Mouse (Mus musculus): ENCODE measurements around the gene Rims1.

Gene Rims1

DNA sequence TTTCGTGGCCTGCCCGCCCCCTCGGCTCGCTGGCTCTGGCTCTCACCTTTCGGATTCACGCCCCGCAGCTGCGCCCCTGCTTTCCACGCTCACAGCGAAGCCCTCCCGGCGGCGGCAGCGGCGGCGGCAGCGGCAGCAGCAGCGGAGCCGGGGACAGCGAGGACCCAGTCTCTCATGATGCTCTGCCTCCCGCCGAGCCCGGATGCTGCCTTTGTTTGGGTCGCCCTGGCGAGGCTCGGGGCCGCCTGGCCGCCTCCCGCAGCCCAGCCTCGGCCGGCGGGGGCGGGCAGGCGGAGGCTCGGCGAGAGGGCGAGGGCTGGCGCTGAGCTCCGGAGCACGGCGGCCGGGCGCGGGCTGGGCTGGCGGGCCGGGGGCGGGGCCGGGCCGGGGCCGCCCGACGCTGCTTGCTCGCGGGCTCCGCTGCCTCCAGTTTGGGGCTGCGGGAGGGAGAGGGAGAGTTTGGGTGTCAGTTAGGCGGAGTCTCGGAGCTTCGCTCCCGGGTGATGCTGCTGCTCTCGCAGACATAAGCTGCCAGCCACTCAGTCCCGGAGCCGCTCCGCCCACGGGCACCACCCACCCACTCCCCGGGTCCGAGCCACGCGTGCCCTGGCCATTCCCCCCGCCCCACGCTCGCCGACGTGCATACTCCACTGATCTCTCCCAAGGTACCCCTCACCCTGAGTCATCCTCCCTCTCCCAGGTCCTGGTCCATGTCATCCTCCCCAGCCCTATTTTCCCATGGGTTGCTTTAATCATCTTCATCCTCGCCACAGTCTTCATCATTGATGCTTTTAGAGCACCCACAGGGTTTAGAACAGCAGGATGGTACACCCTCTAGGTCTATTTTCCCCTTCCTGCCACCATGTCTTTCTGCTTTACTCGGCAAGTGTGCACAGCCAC lies at the start of gene Rims1:
Rims1 (minus strand) TSS at position 269 of the 900 bp plus-strand sequence.
- no peak for DNase-seq (ENCODE audit: low spot score)

DNA sequence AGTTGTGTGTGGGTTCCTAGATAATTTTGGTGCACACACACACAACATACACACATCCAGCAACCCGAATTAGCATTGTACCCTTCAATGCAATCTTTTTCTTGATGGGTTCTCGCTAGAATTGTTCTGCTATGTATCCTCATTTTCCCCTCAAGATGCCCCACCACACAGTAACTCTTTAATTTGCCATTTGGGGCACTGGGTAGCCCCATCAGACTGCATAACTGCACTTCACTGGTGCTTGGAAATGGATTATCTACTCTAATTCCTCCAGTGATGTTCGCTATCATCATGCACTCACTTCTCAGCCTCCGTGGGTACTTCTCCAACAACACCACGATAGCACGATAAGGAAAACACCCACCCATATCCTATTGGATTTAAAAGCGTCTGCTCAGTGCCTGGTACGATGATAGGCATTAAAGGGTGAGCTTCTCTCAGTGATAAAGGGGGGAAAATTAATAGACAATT lies 867 bp upstream of the Rims1 start:
- no peak for DNase-seq (ENCODE audit: low spot score)

- no peak for DNase-seq (ENCODE audit: low spot score)
Measured at GRCm38 (mm10) chr1:22805025-22805725, 619 bp downstream of the Rims1 start.

GRCm38 (mm10) chr1:22804148-22804885 lies 1.5 kb downstream of the Rims1 start:
- DNase-seq (ENCODE audit: low spot score) = no peak

GRCm38 (mm10) chr1:22803471-22803870 lies 2.3 kb downstream of the Rims1 start:
- DNase-seq (ENCODE audit: low spot score) = no peak

- DNase-seq (ENCODE audit: low spot score) = no peak
Measured at GRCm38 (mm10) chr1:22800276-22800675, 5.5 kb downstream of the Rims1 start.

DNA sequence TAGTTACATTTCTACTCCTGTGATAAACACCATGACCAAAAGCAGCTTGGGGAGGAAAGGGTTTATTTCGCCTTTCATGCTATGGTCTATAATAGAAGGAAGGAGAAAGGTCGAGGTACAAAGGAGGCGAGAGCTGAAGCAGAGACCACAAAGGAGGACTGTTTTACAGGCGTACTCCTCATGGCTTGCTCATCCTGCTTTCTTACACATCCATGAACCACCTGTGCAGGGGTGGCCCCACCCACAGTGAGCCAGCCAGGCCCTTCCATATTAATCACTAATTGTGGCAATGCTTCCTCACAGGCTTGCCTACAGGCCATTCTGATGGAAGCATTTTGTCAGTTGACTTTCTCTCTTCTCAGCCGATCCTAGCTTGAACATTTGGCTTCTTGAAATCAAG lies 8.7 kb downstream of the Rims1 start:
- no peak for DNase-seq (ENCODE audit: low spot score)

- DNase-seq (ENCODE audit: low spot score) = no peak
Measured at GRCm38 (mm10) chr1:22789391-22789909, 16.3 kb downstream of the Rims1 start.

GRCm38 (mm10) chr1:22787616-22788015 lies 18.2 kb downstream of the Rims1 start:
- DNase-seq (ENCODE audit: low spot score) = no peak

DNA sequence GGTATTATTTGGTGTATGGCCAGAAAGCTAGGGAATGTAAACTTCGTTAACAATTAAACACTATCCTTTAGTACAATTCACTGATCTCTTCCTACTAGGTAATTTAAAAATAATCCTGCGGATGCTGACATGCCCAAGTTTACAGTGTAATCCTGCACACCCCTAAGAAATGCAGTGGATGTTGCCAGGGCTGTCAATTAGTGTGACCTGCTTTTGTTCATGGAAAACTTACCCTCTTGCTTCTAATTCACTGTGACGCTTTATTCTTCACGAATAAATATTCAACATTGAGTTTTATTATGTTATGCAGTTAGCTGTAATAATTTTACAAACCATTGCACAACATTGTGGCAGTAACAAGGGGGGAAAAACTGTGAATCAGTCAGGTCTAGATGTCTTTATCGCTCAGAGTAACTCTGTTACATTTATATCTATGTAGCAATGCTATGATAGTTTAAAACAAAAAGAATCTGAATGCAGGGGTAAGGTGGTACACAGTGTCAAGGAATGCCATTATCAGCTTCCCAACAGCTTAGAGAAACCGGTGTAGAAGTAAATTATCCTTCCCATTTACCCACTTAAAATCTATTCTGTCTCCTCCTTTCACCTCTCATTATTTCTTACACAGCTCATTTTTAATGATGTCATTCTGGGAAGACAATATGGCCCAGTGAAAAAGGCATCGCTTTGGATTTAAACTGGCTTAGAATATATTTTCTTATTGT lies 35.1 kb downstream of the Rims1 start:
- no peak for DNase-seq (ENCODE audit: low spot score)

GRCm38 (mm10) chr1:22763376-22763775 lies 42.4 kb downstream of the Rims1 start:
- DNase-seq (ENCODE audit: low spot score) = no peak

GRCm38 (mm10) chr1:22762780-22763179 lies 43.0 kb downstream of the Rims1 start:
- DNase-seq (ENCODE audit: low spot score) = no peak

DNA sequence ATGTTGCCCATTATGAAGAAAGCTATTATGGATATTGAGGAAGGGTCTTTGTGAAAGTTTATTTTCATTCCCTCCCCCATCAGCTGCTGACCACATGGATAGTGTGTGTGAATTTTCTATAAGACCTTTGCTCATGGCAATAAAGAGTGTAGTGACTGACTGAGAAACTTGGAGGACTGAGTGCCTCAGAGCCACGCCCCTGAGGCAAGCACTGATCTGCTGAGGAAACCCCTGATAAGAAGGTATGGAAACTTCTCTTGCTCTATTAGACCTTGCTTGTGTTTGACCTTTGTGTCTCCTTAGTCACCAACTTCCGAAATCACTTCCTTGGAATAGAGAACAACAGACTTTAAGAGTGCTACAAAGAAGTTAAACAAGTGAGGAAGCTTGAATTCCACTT lies 55.3 kb downstream of the Rims1 start:
- DNase-seq (ENCODE audit: low spot score) = no peak

GRCm38 (mm10) chr1:22744655-22745054 lies 61.1 kb downstream of the Rims1 start:
- no peak for DNase-seq (ENCODE audit: low spot score)

- no peak for DNase-seq (ENCODE audit: low spot score)
Measured at GRCm38 (mm10) chr1:22737491-22737890, 68.3 kb downstream of the Rims1 start.

GRCm38 (mm10) chr1:22734429-22734828 lies 71.4 kb downstream of the Rims1 start:
- DNase-seq (ENCODE audit: low spot score) = no peak

DNA sequence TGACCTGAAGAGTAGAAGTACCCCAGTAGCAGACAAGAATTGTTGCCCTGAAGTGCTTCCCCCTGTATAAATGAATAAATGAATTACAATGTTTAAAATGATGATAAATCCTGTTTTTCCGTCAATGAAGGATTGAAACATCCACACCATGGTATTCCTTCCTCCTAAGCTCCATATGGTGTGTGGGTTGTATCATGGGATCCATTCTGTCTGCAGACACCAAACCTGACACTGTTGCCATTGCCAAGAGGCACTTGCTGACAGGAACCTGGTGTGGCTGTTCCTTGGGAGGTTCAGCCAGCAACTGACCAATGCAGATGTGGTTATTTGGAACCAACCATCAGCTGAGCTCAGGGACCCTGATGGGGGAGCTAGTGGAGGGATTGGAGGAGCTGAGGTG lies 72.5 kb downstream of the Rims1 start:
- no peak for DNase-seq (ENCODE audit: low spot score)

GRCm38 (mm10) chr1:22728207-22728606 lies 77.6 kb downstream of the Rims1 start:
- DNase-seq (ENCODE audit: low spot score) = no peak

- DNase-seq (ENCODE audit: low spot score) = no peak
Measured at GRCm38 (mm10) chr1:22721706-22722105, 84.1 kb downstream of the Rims1 start.

GRCm38 (mm10) chr1:22720714-22721113 lies 85.1 kb downstream of the Rims1 start:
- DNase-seq (ENCODE audit: low spot score) = no peak

- no peak for DNase-seq (ENCODE audit: low spot score)
Measured at GRCm38 (mm10) chr1:22709461-22709860, 96.3 kb downstream of the Rims1 start.

DNA sequence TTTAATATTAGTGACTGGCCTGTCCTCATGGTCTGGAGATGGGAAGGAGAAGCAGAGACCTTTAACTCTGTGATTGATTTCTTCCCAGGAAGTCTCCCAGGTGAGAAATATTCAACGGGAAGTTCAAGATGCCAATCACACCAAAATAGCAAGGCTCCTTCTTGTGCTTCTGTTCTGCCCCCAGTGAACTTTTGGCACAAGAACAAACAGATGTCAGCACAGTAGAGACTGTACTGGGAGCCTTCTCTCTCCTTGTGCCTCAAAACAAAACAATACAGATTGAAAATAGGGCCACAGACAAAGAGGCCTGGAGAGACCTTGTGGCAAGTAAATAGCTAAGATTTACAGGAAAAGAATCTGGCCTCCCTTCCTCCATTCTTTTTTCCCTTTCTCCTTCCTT lies 110.7 kb downstream of the Rims1 start:
- no peak for DNase-seq (ENCODE audit: low spot score)
